Mouse (Mus musculus) small intestine, adult 2 months (tissue): ENCODE measurements around the gene Arhgap18.

Source experiments
- CTCF ChIP-seq: fragments of 200-500 bp; IDR thresholded peaks from 2 replicates; pipeline ENCODE4 v1.5.1; 2012; ENCODE audit warnings: low read depth, mild to moderate bottlenecking, control low read depth, inconsistent platforms, low read length, moderate library complexity, mixed read lengths; ENCODE audit not compliant: insufficient replicate concordance, insufficient read length; ENCODE audit errors: extremely low read depth
- POLR2A ChIP-seq: fragments of 200-500 bp; IDR thresholded peaks from 2 replicates; pipeline ENCODE4 v1.6.1; 2012; ENCODE audit warnings: low read depth, mild to moderate bottlenecking, control low read depth, inconsistent platforms, low read length, moderate library complexity

GRCm38 (mm10) chr10:26815646-26816045 is 62.4 kb downstream of the Arhgap18 start:
- no peak for TF ChIP-seq POLR2A
- no peak for TF ChIP-seq CTCF
